ENCODE assay signal across 18 mouse cellular contexts in genomic region chr6:55193171-55193570, GRCm38 (mm10). TPM values are rescaled to one million over a fixed set of nuclear protein-coding genes. Genes with fewer than 3 reads are reported as not detected.
"Had no signal": no experiment of that assay in that cellular context is flagged by ENCODE, and none has a peak within 500 bp of the region (broad histone marks: within the 10 kb centered on the region; RNA-seq: fewer than 3 reads in every experiment).

No protein-coding gene starts in this region.

- H3K4me3 ChIP-seq: neural tube, embryonic 13.5 days; neural tube, embryonic 15.5 days; stomach, embryonic 15.5 days had no signal

- DNase-seq: retina, postnatal 1 day; right cerebral cortex, adult 18-20 months; right cerebral cortex, postnatal 14 days; right cerebral cortex, postnatal 25 days; right cerebral cortex, postnatal 4 days; spleen, adult 18-20 months; thymus, adult 18-20 months; thymus, adult 2 months; thymus, postnatal 14 days; thymus, postnatal 25 days; thymus, postnatal 36 days; thymus, postnatal 4 days had no signal

- H3K9me3 ChIP-seq: neural tube, embryonic 13.5 days; neural tube, embryonic 15.5 days; stomach, embryonic 15.5 days had no signal

- H3K4me1 ChIP-seq: neural tube, embryonic 13.5 days; neural tube, embryonic 15.5 days; stomach, embryonic 15.5 days had no signal

- H3K4me2 ChIP-seq: neural tube, embryonic 13.5 days; neural tube, embryonic 15.5 days; stomach, embryonic 15.5 days had no signal

- H3K27me3 ChIP-seq: neural tube, embryonic 13.5 days; neural tube, embryonic 15.5 days; stomach, embryonic 15.5 days had no signal

- H3K9ac ChIP-seq: neural tube, embryonic 13.5 days; neural tube, embryonic 15.5 days; stomach, embryonic 15.5 days had no signal

- H3K36me3 ChIP-seq: neural tube, embryonic 13.5 days; neural tube, embryonic 15.5 days; stomach, embryonic 15.5 days had no signal

- H3K27ac ChIP-seq: neural tube, embryonic 13.5 days; neural tube, embryonic 15.5 days; stomach, embryonic 15.5 days; stomach, postnatal 0 days had no signal

RNA-seq across cellular contexts. Expression of gene Mindy4, which starts 10.0 kb away (rescaled TPM):
- total RNA-seq: neutrophil, adult 5-6 weeks had no signal

RNA-seq across cellular contexts. Expression of gene Inmt, which starts 18.3 kb away (rescaled TPM):
- total RNA-seq: neutrophil, adult 5-6 weeks had no signal
- polyA plus RNA-seq: neural tube, embryonic 13.5 days; neural tube, embryonic 14.5 days; neural tube, embryonic 15.5 days had no signal
